Mouse (Mus musculus): Measurements from ENCODE around the gene Dnajb13. TPM values are rescaled to one million over a fixed set of nuclear protein-coding genes. Genes with fewer than 3 reads are reported as not detected.
A peak's percentile ranks its signal among the peaks of the same experiment; 100 is the strongest.

Dnajb13 gene
- polyA plus RNA-seq, 1 experiment from 2014 or later = 0.18 TPM

DNA sequence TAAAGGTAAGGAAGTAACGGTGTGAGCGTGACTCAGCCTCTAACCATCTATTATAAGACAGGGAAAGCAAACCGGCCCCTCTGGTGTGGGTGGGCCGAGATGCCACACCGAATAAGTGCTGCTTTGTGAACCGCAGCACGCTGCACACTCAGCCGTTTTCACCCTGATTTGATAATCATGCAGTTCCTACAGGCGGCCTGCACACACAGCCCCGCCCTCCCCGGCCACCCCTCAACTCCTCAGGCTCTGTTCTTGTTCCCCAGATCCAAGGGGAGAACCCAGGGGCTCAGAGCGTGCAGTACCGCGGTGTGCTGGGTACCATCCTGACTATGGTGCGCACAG is 35.0 kb downstream of the Dnajb13 start:
- WGBS = 51% methylated on average over 15 of the region's 15 CpGs
- H3K9ac ChIP-seq (ENCODE audit: low read depth, low read length) = 0 out of 2 replicates have a peak overlapping the region, but pooled peaks have one; percentile 13
- no peaks in the 10 kb centered on the region for H3K27me3 ChIP-seq (ENCODE audit: insufficient read depth, low read length)
- H3K9me3 ChIP-seq (replicated peaks; ENCODE audit: low read length) = no peaks in the 10 kb centered on the region
- no peak overlapping the region; the same call in 1 of the 2 replicates for H3K4me2 ChIP-seq (ENCODE audit: low read length)
- H3K36me3 ChIP-seq (ENCODE audit: insufficient read depth, low read length) = no peaks in the 10 kb centered on the region
- peak; percentile 79 for ATAC-seq (replicated peaks; ENCODE audit: low FRiP score, low read depth)
- no peak overlapping the region for H3K27ac ChIP-seq
- H3K4me3 ChIP-seq (replicated peaks; ENCODE audit: low read depth, low read length) = no peak overlapping the region
- H3K4me1 ChIP-seq (replicated peaks; ENCODE audit: insufficient read depth, low read length) = no peaks in the 10 kb centered on the region
- DNase-seq (ENCODE audit: low spot score) = peak; percentile 31
- TF ChIP-seq CTCF (IDR thresholded peaks at IDR 0.05; ENCODE audit: low read depth) = no peak

- DNase-seq (ENCODE audit: low spot score) (no peak), ATAC-seq (replicated peaks; ENCODE audit: low FRiP score, low read depth) (peak; percentile 57)
- Histone ChIP-seq H3K27ac (0 out of 2 replicates have a peak overlapping the region, but pooled peaks have one; percentile 8), H3K4me2 (ENCODE audit: low read length) (no peak overlapping the region; the same call in 1 of the 2 replicates), H3K4me1 (replicated peaks; ENCODE audit: insufficient read depth, low read length) (no peaks in the 10 kb centered on the region), H3K36me3 (ENCODE audit: insufficient read depth, low read length) (no peaks in the 10 kb centered on the region), H3K9ac (ENCODE audit: low read depth, low read length) (0 out of 2 replicates have a peak overlapping the region, but pooled peaks have one; percentile 13), H3K9me3 (replicated peaks; ENCODE audit: low read length) (no peaks in the 10 kb centered on the region), H3K27me3 (ENCODE audit: insufficient read depth, low read length) (no peaks in the 10 kb centered on the region), H3K4me3 (replicated peaks; ENCODE audit: low read depth, low read length) (no peak overlapping the region)
- WGBS = 74% methylated on average over 20 of the region's 20 CpGs
- no peak for TF ChIP-seq CTCF (IDR thresholded peaks at IDR 0.05; ENCODE audit: low read depth)
Measured at GRCm38 (mm10) chr7:100479100-100479822, 35.5 kb downstream of the Dnajb13 start.

- Histone ChIP-seq H3K9ac (ENCODE audit: low read depth, low read length) (no peak overlapping the region), H3K4me3 (replicated peaks; ENCODE audit: low read depth, low read length) (no peak overlapping the region), H3K4me1 (replicated peaks; ENCODE audit: insufficient read depth, low read length) (no peaks in the 10 kb centered on the region), H3K27me3 (ENCODE audit: insufficient read depth, low read length) (no peaks in the 10 kb centered on the region), H3K9me3 (replicated peaks; ENCODE audit: low read length) (no peaks in the 10 kb centered on the region), H3K36me3 (ENCODE audit: insufficient read depth, low read length) (peaks cover under 1% of the 10 kb centered on the region; the same call in 1 of the 2 replicates), H3K27ac (no peak overlapping the region), H3K4me2 (ENCODE audit: low read length) (no peak overlapping the region)
- TF ChIP-seq CTCF (IDR thresholded peaks at IDR 0.05; ENCODE audit: low read depth) = no peak
- ATAC-seq (replicated peaks; ENCODE audit: low FRiP score, low read depth) = no peak; the same call in 1 of the 2 replicates
- DNase-seq (ENCODE audit: low spot score) = no peak
- WGBS = 53% methylated on average over 1 of the region's 1 CpGs
Measured at GRCm38 (mm10) chr7:100474680-100475079, 40.1 kb downstream of the Dnajb13 start.

- no peak for TF ChIP-seq CTCF (IDR thresholded peaks at IDR 0.05; ENCODE audit: low read depth)
- Histone ChIP-seq H3K27ac (no peak overlapping the region), H3K4me2 (ENCODE audit: low read length) (no peak overlapping the region), H3K36me3 (ENCODE audit: insufficient read depth, low read length) (peaks cover 7% of the 10 kb centered on the region; the same call in 1 of the 2 replicates), H3K9me3 (replicated peaks; ENCODE audit: low read length) (no peaks in the 10 kb centered on the region), H3K27me3 (ENCODE audit: insufficient read depth, low read length) (no peaks in the 10 kb centered on the region), H3K9ac (ENCODE audit: low read depth, low read length) (no peak overlapping the region), H3K4me1 (replicated peaks; ENCODE audit: insufficient read depth, low read length) (no peaks in the 10 kb centered on the region), H3K4me3 (replicated peaks; ENCODE audit: low read depth, low read length) (no peak overlapping the region)
- no peak for DNase-seq (ENCODE audit: low spot score)
- no peak for ATAC-seq (replicated peaks; ENCODE audit: low FRiP score, low read depth)
- WGBS = 71% methylated on average over 9 of the region's 9 CpGs
Measured at GRCm38 (mm10) chr7:100473846-100474454, 40.8 kb downstream of the Dnajb13 start.

DNA sequence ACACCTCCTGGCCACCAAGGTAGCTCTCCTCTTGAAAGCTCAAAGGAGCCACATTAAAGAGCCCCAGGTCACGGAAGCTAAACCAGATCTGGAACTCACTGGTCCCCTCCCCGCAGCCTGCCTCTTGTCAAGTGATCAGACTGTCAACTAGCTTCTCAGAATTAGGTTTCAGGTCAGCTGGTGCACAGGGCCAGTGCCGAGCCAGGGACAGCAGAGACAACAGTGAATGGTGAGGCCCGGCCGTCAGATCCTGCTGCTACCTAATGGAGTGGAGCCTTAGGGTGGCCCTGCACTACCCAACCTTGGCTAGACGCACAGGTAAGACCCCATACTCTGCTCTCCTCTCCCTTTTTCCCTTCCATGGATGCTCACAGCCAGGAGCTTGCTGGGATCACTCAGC is 42.0 kb downstream of the Dnajb13 start, which contains the start of gene Ucp3:
Gene Ucp3 (plus strand): TSS at position 214 of the 400 bp plus-strand sequence.
- no peak for DNase-seq (ENCODE audit: low spot score)

GRCm38 (mm10) chr7:100471407-100471797 is 43.4 kb downstream of the Dnajb13 start:
- H3K4me2 ChIP-seq (ENCODE audit: low read length) = no peak overlapping the region
- peaks cover 8% of the 10 kb centered on the region; the same call in 1 of the 2 replicates for H3K36me3 ChIP-seq (ENCODE audit: insufficient read depth, low read length)
- no peak overlapping the region for H3K27ac ChIP-seq
- H3K4me1 ChIP-seq (replicated peaks; ENCODE audit: insufficient read depth, low read length) = no peaks in the 10 kb centered on the region
- no peak overlapping the region for H3K9ac ChIP-seq (ENCODE audit: low read depth, low read length)
- H3K27me3 ChIP-seq (ENCODE audit: insufficient read depth, low read length) = no peaks in the 10 kb centered on the region
- H3K9me3 ChIP-seq (replicated peaks; ENCODE audit: low read length) = no peaks in the 10 kb centered on the region
- ATAC-seq (replicated peaks; ENCODE audit: low FRiP score, low read depth) (no peak), DNase-seq (ENCODE audit: low spot score) (no peak)
- TF ChIP-seq CTCF (IDR thresholded peaks at IDR 0.05; ENCODE audit: low read depth) = no peak
- WGBS = 85% methylated on average over 1 of the region's 1 CpGs
- H3K4me3 ChIP-seq (replicated peaks; ENCODE audit: low read depth, low read length) = no peak overlapping the region

More for the DNA sequence above, 42.0 kb downstream of the Dnajb13 start, which contains the start of gene Ucp3:
- 53% methylated on average over 6 of the region's 6 CpGs for WGBS
- H3K4me1 ChIP-seq (replicated peaks; ENCODE audit: insufficient read depth, low read length) = no peaks in the 10 kb centered on the region
- no peak within 1 kb of the TSS for H3K4me2 ChIP-seq (ENCODE audit: low read length)
- no peaks in the 10 kb centered on the region for H3K27me3 ChIP-seq (ENCODE audit: insufficient read depth, low read length)
- TF ChIP-seq CTCF (IDR thresholded peaks at IDR 0.05; ENCODE audit: low read depth) = no peak
- ATAC-seq (replicated peaks; ENCODE audit: low FRiP score, low read depth) = no peak
- no peak within 1 kb of the TSS for H3K27ac ChIP-seq
- no peaks in the 10 kb centered on the region for H3K9me3 ChIP-seq (replicated peaks; ENCODE audit: low read length)
- H3K4me3 ChIP-seq (replicated peaks; ENCODE audit: low read depth, low read length) = no peak within 1 kb of the TSS
- H3K36me3 ChIP-seq (ENCODE audit: insufficient read depth, low read length) = peaks cover 8% of the 10 kb centered on the region; the same call in 1 of the 2 replicates
- H3K9ac ChIP-seq (ENCODE audit: low read depth, low read length) = no peak within 1 kb of the TSS
